Mouse (Mus musculus) kidney, postnatal 10 days (tissue): Measurements from ENCODE around the gene Nars2.
"Not testable (repeated sequence)": the region's sequence is repeated elsewhere in the genome, so short reads cannot be mapped to it uniquely, and the experiment has no call there.

Source experiments
- DNase-seq: peaks from one replicate; pipeline ENCODE4 v3.0.0; 2021; ENCODE audit warnings: mixed read lengths

The Nars2 gene

DNA sequence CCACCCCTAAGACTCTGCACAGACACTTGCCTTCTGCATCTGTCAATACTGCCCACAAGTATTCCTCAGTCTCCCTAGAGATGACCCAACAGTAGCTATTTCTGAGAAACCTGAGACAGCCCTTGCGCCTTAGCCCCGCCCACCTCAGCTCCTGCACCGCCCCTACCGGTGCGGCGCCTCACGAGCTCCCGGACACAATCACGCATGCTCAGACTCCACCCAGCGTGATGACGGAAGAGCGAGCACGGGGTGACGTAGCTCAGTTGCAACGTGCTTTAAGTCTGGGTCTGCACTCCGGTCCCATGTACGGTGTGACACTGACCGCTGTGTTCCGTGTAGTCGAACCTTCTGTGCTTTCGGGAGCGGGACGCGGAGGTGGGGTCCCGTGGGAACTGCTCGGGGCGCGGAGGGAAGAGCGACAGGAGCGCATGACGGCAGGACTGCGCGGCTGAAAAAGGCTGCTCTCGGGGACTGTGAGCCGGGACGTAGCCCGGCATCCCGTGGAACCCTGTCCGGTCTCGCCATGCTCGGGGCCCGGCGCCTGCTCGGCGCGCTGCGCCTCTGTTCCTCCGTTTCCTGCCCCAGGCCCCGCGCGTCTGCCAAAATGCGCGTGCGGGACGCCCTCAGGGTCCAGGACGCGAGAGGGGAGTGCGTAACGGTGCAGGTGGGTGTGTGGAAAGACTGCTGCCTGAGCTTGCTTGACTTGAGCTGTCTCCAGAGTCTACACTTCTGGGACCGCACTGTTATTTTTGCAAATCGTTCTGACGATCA, at the start of gene Nars2:
Gene Nars2, plus strand, starts transcription at position 225 of the 771 bp plus-strand sequence.
- peak; percentile 94 for DNase-seq

DNA sequence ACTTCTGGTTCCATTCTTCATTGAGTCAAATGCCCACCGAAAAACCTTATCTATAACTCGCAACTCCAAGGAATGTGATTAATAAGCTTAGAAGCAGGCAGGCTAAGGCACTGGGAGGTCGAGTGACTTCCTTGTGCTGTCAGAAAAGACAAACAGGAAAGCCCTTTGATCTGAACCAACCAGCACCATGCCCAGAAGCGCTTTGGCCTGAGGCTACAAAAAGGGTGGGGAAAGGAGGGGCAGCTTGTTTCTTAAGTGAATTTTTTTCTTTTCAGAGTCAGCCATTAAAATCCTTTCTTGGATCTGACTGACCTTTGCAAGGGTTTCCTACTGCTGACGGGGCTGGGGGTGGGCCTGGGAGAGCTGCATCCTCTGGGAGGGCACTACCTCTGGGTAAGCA, 49.1 kb upstream of the Nars2 start:
- DNase-seq = no peak

DNA sequence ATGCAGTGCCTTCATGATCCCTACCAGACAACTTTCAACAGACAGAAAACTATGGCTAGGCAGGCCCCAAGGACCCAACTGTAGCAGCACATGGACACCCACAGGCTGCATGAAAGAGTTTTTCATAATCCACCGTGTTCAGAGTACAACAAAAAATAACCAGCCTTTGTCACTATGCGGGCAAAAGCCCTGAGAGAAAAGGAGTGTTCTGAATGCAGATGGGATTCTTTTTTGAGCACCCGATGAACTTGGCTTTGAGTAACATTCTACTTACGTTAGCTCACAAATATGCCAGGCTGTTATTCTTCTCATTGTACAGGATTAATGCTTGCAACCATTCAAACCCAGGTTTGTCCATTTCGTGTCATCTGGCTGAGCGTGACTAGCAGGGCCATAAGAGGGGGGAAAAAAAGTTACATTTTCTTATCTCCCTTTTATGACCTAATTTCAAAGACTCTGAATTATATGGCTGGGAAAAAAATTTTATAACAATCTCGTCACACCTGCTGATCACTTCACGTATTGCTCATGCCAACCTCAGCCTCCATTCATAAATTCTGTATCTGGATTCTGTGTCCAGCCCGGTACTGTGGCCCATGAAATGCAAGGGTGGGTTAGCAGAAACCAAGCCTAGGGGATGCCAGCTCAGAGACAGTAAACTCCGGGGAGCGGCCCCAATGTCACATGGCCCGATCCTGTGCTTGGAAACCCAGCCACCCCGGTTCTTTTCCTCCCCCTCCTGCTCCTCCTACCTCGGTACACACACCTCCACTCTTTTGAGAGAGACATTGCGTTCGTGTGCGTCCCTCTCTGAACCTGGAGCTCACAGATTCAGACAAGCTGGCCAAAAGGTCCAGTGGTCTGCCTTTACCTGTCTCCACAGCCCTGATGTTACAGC, 48.0 kb upstream of the Nars2 start:
- no peak for DNase-seq

DNA sequence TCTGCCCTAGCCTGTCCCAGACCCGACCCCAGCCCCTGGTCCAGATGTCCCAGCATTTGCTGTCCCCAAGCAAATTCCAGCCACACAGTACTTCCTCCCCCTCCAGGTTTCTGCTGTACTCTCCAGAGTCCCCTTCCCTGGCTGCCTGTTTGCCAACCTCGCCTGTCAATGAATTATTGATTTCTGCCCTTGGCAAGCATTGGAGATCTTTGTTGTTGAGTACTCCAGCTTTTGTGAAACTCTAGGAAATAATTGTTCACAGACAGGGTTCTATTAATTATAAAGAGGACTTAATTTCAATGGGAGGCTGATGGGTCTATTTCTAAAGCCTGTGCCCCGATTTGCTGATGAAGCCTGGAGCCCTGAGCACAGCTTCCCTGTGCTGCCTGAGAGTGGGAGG, 46.9 kb upstream of the Nars2 start:
- no peak for DNase-seq

DNA sequence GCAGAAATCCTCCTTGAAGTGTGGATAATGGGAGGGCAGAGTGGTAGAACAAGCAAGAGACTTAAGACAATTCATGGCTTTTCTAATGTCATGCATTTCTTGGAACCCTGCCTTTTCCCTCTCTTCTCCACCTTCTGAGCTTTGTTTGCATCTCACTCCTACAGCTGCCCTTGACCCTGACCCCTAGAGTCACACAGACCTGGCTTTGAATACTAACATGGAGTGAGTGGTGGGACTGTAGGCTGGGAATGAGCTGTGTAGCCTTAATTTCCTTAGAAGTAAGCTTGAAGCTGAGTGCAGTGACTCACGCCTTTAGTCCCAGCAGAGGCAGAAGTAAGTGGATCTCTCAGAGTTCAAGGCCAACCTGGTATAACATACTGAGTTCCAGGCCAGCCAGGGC, 46.4 kb upstream of the Nars2 start:
- no peak for DNase-seq

DNA sequence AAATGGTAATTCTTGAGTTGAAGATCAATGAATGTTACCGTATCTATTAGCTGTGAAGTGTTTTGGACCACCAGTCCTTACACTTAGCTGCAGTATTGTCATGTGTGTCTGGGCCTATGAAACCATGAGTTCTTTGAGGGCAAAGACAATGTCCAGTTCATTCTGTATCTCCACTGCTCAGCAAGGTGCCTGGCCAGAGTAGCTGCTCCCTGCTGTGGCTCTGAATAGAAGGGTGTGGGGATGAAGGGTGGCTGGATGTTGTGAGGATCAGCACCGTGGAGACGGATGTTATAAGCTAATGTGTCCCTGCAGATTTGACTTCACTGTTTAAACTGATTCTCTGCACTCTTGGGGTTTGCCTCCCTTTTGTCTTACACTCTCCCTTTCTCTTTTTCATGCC, 45.9 kb upstream of the Nars2 start:
- no peak for DNase-seq

DNA sequence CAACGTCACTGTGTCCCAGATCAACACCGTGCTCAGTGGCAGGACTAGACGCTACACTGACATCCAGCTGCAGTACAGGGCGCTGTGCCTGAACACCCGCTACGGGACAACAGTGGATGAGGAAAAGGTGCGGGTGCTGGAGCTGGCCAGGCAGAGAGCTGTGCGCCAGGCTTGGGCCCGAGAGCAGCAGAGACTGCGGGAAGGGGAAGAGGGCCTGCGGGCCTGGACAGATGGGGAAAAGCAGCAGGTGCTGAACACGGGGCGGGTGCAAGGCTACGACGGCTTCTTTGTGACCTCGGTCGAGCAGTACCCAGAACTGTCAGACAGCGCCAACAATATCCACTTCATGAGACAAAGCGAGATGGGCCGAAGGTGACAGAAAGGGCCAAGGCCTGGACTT, 45.1 kb upstream of the Nars2 start:
- DNase-seq = no peak

DNA sequence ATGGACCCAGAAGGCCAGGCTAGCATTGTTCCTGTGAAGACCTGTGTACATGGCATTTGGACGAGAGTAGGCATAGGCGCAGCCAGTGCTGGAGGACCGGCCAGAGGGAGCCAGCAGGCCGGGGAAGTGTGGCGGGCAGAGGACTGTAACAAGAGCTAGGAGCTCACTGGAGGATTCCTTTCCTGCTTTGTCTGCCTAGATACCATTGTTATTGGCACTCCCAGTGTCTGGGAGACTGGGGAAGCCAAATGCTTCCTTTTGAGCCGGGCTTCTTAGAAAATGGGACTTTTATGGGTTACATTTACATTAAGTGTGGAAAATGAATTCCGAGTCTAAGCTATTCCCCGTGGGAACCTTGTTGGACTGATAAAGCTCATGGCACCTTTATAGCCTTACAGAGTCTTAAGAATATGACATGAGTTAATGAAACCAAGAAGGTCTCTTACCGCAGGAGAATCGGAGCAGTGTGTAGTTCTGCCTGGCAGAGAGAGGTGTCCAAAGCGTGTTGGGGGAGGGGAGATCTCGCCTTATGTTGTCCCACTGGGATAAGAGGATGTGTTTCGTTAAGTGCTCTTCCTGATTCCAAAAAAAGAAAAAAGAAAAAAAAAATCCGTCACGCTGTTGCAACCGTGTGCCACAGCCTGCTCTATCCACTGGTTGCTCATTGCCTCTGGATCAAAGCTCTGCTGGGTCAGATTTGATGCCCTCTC, 43.2 kb upstream of the Nars2 start:
- no peak for DNase-seq

DNA sequence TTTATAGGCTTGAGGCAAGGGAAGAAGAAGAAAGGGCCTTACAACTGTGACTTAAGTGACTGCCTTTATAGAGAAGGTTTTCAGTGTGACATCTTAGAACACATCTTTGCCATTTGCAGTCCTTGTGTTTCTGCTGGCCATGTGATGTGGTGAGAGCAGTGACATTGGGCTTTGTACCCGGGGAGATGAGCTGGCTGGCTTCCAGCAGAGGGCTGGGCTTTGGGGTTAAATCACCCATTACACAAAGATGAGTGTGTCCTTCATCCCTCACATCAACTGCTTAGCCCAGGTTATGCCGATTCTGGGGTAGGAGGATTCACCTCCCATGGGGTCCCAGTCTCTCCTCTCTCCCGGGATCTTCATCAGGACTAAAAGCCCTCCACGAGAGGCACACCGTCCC, 41.4 kb upstream of the Nars2 start:
- DNase-seq = peak; percentile 55

DNA sequence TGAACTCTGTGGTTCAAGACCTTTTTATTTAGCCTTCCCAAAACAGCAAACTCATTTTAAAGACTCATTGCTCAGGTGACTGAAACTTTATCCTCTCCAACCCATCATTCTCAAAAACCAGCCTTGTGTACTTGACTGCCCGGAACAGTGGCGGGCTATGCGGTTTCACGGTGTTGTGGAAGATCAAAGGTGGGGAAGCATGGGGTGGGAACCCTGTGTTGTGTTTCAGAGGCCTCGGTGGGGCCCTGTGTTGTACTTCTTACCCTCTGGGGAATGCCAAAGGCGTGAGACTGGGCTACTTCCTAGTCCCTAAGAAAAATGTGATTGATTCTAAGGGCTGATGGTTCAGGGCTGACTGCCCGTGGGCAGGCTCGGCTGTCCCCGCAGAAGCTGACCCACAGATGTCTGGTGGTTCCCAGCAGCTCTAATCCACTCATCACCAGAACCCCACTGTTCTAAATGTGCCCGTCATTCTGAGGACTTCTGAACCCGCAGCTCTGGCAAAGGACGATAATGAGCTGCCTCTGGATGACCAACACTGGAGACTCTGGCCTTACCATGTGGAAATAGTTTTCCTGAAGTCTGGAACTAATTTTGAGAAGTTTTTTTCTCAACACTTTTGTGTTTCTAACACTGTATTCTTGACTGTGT, 40.9 kb upstream of the Nars2 start:
- no peak for DNase-seq

DNA sequence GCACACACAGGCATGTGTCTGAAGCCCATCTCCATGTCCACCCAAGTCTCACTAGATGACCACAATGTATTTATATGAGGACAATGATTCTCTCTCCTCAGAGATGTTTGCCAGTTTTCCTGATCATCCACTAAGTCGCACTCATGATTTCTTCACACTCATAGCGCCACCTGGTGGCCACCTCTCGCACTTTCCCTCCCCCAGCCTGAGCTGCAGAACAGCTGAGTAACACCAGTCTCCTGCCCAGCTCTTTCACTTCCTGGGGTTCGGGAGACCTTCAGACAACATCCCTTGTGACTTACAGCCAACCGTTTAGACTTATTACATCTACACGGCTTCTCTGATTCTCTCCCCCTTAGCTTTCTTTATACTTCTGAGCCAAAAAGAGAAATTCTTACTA, 37.3 kb upstream of the Nars2 start:
- DNase-seq = peak; percentile 92

DNA sequence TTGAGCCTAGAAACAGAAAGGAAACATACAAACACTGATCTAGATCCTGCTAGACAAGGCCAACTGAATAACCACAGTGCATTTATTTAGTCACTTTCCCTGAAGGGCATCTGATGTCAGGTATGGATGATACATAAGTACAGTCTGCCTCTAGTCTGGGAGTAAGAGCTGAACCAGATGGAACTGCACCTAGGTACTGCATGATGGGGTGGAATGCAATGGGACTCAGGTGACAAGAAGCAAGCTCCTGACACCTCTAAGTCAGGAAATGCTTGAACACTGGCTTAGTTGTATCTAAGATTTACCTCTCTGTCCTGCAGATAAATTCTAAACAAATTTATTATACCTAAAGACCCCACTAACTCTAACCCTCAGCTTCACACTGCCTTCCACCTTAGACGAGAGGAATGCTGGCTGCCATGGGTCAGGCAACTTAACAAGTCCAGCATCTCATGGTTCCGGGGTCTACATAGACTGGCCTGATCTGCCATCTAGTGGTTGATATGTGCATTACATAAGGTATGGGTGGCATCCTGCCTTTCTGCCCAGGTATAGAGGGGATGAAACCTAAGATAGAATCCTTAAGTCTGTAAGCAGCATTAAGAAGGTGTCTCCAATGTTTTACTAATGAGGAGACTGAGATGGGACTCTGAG, 35.7 kb upstream of the Nars2 start:
- peak; percentile 64 for DNase-seq

DNA sequence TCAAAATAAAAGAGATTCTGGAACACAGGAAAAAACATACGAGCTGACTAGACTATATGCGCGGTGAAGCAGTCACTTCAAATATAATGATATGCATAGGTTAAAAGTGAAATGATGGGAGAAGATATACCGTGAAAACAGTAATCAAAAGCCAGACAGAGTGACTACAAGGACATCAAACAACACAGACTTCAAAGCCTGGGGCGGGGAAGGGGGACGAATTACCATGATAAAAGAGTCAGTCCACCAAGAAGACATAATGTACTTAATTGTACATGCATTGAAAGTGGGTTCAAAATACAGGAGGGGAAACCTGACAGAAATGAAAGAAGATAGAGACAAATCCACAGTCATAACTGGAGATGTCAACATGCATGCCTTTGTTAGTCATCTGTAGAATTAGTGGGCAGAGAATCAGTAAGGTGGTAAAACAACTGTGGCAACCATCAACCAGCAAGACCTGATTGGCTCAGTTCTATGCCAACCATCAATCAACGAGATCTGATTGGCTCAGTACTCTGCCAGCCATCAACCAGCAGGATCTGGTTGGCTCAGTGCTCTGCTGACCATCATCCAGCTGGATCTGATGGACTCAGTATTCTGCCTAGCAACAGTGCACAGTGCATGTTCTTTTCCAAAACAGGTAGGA, 30.7 kb upstream of the Nars2 start:
- DNase-seq = no peak

DNA sequence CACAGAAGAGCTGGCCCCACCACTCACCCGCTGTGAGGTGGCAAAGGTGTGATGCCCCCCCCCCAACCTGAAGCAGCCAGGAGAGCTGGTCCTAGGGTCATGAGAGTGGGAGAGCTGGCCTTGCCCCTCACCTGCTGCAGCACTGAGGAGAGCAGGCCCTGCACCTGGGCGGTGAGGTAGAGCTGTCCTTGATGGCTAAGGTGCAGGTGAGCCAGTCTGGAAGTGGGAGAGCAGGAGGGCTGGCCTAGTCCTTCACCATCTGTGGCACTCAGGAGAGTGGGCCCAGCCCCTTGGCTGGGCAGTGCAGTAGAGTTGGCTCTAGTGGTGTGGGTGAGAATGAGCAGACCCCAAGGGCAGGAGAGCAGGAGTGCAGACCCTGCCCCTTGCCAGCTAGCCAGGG, 28.4 kb upstream of the Nars2 start:
- DNase-seq = no peak

DNA sequence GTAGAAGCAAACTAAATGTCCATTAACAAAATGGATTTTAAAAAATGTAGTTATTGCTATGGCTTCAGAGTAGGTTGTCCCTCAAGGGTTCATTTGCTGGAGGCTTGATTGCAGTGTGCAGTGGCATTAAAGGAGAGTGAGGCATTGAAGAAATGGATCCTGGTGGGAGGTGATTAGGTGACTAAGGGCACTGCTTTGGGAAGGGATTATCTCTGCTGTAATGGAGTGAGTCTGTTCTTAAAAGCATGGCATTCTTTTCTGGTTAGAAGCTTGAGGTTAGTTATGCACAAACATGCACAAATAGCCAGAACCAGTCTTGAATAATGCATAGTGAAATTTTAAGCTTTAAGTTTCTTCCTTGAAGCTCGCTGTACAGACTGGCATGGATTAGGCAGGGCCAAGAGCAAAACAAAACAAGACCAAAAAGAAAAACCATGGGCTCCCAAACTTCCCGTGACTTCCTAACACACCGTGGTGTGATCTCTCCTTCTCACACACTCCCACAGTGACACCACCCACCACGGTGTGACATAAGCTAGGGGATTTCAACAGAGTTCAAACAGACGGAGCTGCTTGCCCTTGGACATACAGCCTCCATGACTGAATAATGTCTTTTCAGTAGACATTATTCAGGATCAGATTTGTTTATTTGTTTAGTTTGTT, 7.5 kb upstream of the Nars2 start:
- DNase-seq = no peak

DNA sequence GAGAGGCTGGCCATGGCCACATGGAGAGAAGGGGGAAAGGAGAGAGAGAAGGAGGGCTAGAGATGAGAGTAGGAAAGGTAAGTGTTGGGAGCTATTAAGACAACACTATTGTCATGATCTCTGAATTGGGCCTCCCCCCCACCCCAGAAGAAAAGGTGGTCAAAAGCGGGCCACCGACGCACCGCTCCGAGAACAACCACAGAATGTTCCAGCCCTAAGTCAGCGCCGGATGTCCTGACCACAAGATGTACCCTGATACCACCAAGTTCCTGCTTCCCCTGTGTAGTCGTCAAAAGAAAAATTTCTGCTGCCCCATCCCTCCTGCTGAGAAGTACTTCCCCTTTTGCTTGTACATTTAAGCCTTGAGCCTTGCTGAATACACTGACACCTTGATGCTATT, 4.8 kb upstream of the Nars2 start:
- DNase-seq = not testable (repeated sequence)

DNA sequence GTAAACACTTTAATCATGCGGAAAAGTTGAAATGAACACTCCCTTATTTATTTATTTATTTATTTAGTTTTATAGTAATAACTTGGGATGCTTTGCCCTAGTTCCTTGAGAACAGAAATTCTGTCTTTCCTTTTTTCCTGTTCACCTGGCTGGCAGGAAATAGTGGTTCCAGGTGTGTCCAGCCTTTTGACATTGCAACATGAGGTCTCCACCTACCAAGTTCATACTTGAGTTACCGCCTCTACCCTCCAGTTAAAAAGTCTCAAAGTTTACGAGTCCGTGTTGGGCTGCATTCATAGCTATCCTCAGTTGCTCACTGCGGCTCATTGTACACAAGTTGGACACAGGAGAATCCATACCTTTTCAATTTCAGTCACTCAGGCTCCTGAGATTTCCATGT, 789 bp downstream of the Nars2 start:
- peak; percentile 11 for DNase-seq

DNA sequence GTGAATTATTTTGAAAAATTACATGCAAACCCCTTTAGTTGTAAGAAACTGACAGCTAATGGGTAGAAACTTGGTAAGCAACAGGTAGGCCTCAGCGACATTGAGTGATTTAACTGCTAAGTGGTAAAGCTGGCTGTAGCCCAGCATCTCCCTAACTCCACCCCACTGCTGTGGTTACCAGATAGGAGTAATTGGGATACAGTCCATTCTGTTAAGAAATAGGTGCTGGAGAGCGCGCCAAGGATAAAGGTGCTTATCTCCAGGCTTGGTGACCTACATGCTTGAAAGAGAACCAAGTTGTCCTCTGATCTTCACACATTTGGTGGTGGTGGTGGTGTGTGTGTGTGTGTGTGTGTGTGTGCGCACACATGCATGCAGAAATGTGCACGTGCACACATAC, 7.9 kb downstream of the Nars2 start:
- DNase-seq = no peak

DNA sequence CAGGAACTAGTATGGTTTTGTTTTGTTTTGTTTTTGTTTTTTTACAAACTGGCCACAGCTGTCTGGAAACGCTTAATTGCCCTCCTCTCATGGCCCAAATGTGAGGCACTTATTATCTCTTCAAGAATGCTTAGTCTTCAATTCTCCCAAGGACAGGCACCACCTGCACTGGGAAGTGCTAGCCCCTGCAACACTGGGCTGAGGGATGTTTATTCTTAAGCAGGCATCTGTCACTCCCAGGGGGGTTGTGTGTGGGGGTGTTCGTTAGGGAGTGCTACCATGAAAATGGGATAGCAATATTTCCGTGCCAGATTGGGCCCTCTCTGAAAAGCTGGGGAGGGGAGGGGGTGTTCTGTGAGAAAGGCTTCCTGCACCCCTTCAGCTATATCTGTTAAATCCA, 15.9 kb downstream of the Nars2 start:
- DNase-seq = peak; percentile 48

DNA sequence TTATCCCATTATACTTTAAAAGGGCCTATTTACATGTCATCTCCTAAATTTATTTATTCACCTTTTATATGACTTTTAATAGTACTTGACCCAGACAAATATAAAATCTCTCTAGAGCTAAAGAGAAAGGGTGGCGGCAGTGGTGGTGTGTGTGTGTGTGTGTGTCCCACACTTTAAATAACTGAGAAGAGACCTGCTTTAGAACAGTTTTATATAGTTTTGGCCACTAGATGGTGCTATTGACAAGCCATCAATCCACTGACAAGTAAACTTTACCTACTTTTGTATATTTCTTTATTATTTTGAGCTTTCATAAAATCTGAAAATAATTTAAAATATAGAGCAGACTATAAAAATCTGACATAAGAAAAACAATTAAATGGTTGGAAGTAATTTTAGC, 19.1 kb downstream of the Nars2 start:
- DNase-seq = no peak
